ENCODE assay signal across 8 mouse cellular contexts in genomic region chr11:90782975-90783374, GRCm38 (mm10).
DNase-seq lines count a peak whose midpoint lies in the region; ATAC-seq lines count a peak whose summit lies in the region.

No protein-coding gene starts in this region.

- DNase-seq in layer of hippocampus, adult 11-12 months (ENCODE audit: low spot score): peak; percentile 18
- no peak for DNase-seq in layer of hippocampus, adult 9-10 months (ENCODE audit: low spot score)
- DNase-seq in brain, adult 2 months (ENCODE audit: low read depth, low spot score): peak; percentile 48
- DNase-seq in layer of hippocampus, postnatal 14 days (ENCODE audit: low spot score in 2 of 2): peak; percentile 14 to 22
- DNase-seq in ovary, postnatal 14 days (ENCODE audit: low spot score): peak; percentile 22
- no peak for DNase-seq in thymus, adult 18-20 months
- no peak for DNase-seq in gastrocnemius, adult 8-10 months (ENCODE audit: low spot score in 2 of 2)

- ATAC-seq in erythroblast, adult 5-6 weeks (replicated peaks; ENCODE audit: low FRiP score, poor library complexity, severe bottlenecking): peak; percentile 40; the same call in 1 of the 2 replicates

Comparison
In these comparisons a context has a peak if more than half of its experiments do, and no peak if none do; other contexts are left out.
1. DNase-seq: peak in layer of hippocampus, adult 11-12 months (single experiment), brain, adult 2 months (single experiment), layer of hippocampus, postnatal 14 days (2 of 2) and ovary, postnatal 14 days (single experiment); none in layer of hippocampus, adult 9-10 months (single experiment), thymus, adult 18-20 months (0 of 2) and gastrocnemius, adult 8-10 months (0 of 2).